Comparison of ENCODE assay signal across 8 mouse cellular contexts in the genomic region with DNA sequence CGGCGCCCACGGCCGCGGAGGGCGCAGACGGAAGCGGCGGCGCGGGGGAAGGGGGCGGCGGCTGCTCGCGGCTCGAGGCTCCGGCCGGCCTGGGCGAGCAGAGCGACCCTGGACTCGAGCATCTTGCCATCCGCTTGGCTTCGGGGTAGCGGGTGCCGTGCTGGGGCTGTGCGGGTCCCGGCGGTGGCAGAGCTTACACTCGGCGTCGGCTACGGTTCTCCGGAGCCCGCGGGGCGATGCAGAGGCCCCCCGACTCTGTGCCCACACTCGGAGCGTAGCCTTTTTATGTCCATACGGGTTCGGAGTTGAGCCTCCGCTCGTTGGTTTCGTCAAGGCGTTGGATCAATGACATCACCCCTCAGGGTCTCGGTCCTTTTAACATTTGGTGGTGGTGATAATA. TPM values are rescaled to one million over a fixed set of nuclear protein-coding genes. Genes with fewer than 3 reads are reported as not detected.
DNase-seq lines count a peak whose midpoint lies in the region; ATAC-seq lines count a peak whose summit lies in the region.

No protein-coding gene starts in this region.

- DNase-seq in heart, embryonic 10.5 days (ENCODE audit: low spot score), result no peak
- no peak for DNase-seq in heart, postnatal 14 days
- peak; percentile 46 for DNase-seq in A20 (ENCODE audit: low read depth, low spot score)
- DNase-seq in testis, postnatal 10 days (ENCODE audit: low spot score), result peak; percentile 64
- no peak for DNase-seq in thymus, postnatal 4 days
- DNase-seq in urinary bladder, postnatal 36 days (ENCODE audit: low spot score in 2 of 2), result no peak

- peaks cover 49% of the 10 kb centered on the region for H3K4me1 ChIP-seq in heart, embryonic 10.5 days
- H3K4me1 ChIP-seq in limb, embryonic 15.5 days, result peaks cover 35% of the 10 kb centered on the region

- H3K36me3 ChIP-seq in heart, embryonic 10.5 days, result peaks cover 43% of the 10 kb centered on the region
- peaks cover 40% of the 10 kb centered on the region for H3K36me3 ChIP-seq in limb, embryonic 15.5 days

- under 1% methylated on average over 33 of the region's 46 CpGs for WGBS in heart, embryonic 10.5 days
- under 1% methylated on average over 44 of the region's 46 CpGs for WGBS in limb, embryonic 15.5 days

- H3K9me3 ChIP-seq in heart, embryonic 10.5 days, result no peaks in the 10 kb centered on the region
- H3K9me3 ChIP-seq in limb, embryonic 15.5 days, result no peaks in the 10 kb centered on the region

- ATAC-seq in erythroblast, adult 5-6 weeks (replicated peaks; ENCODE audit: low FRiP score, poor library complexity, severe bottlenecking), result peak; percentile 33; the same call in 1 of the 2 replicates
- ATAC-seq in limb, embryonic 15.5 days (ENCODE audit: insufficient number of reproducible peaks, low FRiP score, low TSS enrichment, low read depth), result no peak

- peak overlapping the region; percentile 99 for H3K4me3 ChIP-seq in heart, embryonic 10.5 days
- H3K4me3 ChIP-seq in limb, embryonic 15.5 days, result peak overlapping the region; percentile 99

- peak overlapping the region; percentile 83 for H3K4me2 ChIP-seq in limb, embryonic 15.5 days

- H3K9ac ChIP-seq in limb, embryonic 15.5 days, result peak overlapping the region; percentile 95

- H3K27ac ChIP-seq in heart, embryonic 10.5 days, result peak overlapping the region; percentile 93
- peak overlapping the region; percentile 86 for H3K27ac ChIP-seq in limb, embryonic 15.5 days

- H3K27me3 ChIP-seq in heart, embryonic 10.5 days (ENCODE audit: insufficient read depth, poor library complexity, severe bottlenecking), result no peaks in the 10 kb centered on the region
- H3K27me3 ChIP-seq in limb, embryonic 15.5 days, result no peaks in the 10 kb centered on the region

- intact Hi-C loops in heart, postnatal 14 days (cut with DNase I), result no loop called here

RNA-seq across cellular contexts. Expression of gene Gcn1l1, which starts 0.3 kb away (rescaled TPM):
- 47.8 and 49.8 TPM in 2 replicates for polyA plus RNA-seq in heart, embryonic 10.5 days (2016; fragmentation: Nextera tagmentation; extraction: Ambion mirVana)
- total RNA-seq in heart, postnatal 14 days (2021), result 10 to 100 TPM; 45.1 to 46.6 TPM
- total RNA-seq in erythroblast, adult 5-6 weeks (2015; ENCODE audit: low replicate concordance), result 9.4 and 10.9 TPM in 2 replicates
- 14.2 and 21.3 TPM in 2 replicates for total RNA-seq in erythroblast, adult 5-6 weeks (2017; ENCODE audit: low replicate concordance)
- 32.9 and 36.3 TPM in 2 replicates for polyA plus RNA-seq in limb, embryonic 15.5 days (2015; fragmentation: Nextera tagmentation; extraction: Ambion mirVana)

RNA-seq across cellular contexts. Expression of gene Rplp0, which starts 6.1 kb away (rescaled TPM):
- 1,223 and 1,345 TPM in 2 replicates for polyA plus RNA-seq in heart, embryonic 10.5 days (2016; fragmentation: Nextera tagmentation; extraction: Ambion mirVana)
- 100 to 1,000 TPM; 645 to 715 TPM for total RNA-seq in heart, postnatal 14 days (2021)
- total RNA-seq in erythroblast, adult 5-6 weeks (2015; ENCODE audit: low replicate concordance), result 681 and 822 TPM in 2 replicates
- 339 and 478 TPM in 2 replicates for total RNA-seq in erythroblast, adult 5-6 weeks (2017; ENCODE audit: low replicate concordance)
- polyA plus RNA-seq in limb, embryonic 15.5 days (2015; fragmentation: Nextera tagmentation; extraction: Ambion mirVana), result 1,505 and 1,752 TPM in 2 replicates

RNA-seq across cellular contexts. Expression of gene Pxn, which starts 58.9 kb away (rescaled TPM):
- 30.3 and 31.9 TPM in 2 replicates for polyA plus RNA-seq in heart, embryonic 10.5 days (2016; fragmentation: Nextera tagmentation; extraction: Ambion mirVana)
- 10 to 100 TPM; 52.4 to 54.2 TPM for total RNA-seq in heart, postnatal 14 days (2021)
- 18.8 and 38.5 TPM in 2 replicates for total RNA-seq in erythroblast, adult 5-6 weeks (2015; ENCODE audit: low replicate concordance)
- 14.8 and 57.5 TPM in 2 replicates for total RNA-seq in erythroblast, adult 5-6 weeks (2017; ENCODE audit: low replicate concordance)
- polyA plus RNA-seq in limb, embryonic 15.5 days (2015; fragmentation: Nextera tagmentation; extraction: Ambion mirVana), result 52.6 and 55.7 TPM in 2 replicates

Comparison
In these comparisons a context has a peak if more than half of its experiments do, and no peak if none do; other contexts are left out.
1. DNase-seq: peak in A20 (single experiment) and testis, postnatal 10 days (single experiment); none in heart, embryonic 10.5 days (single experiment), heart, postnatal 14 days (0 of 2), thymus, postnatal 4 days (single experiment) and urinary bladder, postnatal 36 days (0 of 2).